Mouse (Mus musculus) adrenal gland, postnatal 4 days (tissue): Measurements from ENCODE around the gene B3gnt5. TPM values are rescaled to one million over a fixed set of nuclear protein-coding genes. Genes with fewer than 3 reads are reported as not detected.
"Not testable (repeated sequence)": the region's sequence is repeated elsewhere in the genome, so short reads cannot be mapped to it uniquely, and the experiment has no call there.

ENCODE experiments used
- DNase-seq, 2 experiments: peaks; one replicate each; pipeline ENCODE4 v3.0.0; 2021 to 2022; ENCODE audit warnings: low spot score in 2 of 2, mixed read lengths in 2 of 2
- long read RNA-seq, 2 experiments: library from polyadenylated mRNA; stranded (forward); transcript quantifications; one replicate each; pipeline ENCODE4 v2.0.0; 2021
- total RNA-seq, 2 experiments: library from RNA; stranded (reverse); gene quantifications; 2 replicates each; pipeline ENCODE4 v1.2.3; 2021

Gene B3gnt5
- 1 to 10 TPM; 2.7 to 4.0 TPM for total RNA-seq
- long read RNA-seq, experiment 1 = 0 reads
- long read RNA-seq, experiment 2, partial matches to known transcripts = 0 of 1 reads
- long read RNA-seq, experiment 2, other reads (novel, unspliced or antisense) = 1 of 1 reads

DNA sequence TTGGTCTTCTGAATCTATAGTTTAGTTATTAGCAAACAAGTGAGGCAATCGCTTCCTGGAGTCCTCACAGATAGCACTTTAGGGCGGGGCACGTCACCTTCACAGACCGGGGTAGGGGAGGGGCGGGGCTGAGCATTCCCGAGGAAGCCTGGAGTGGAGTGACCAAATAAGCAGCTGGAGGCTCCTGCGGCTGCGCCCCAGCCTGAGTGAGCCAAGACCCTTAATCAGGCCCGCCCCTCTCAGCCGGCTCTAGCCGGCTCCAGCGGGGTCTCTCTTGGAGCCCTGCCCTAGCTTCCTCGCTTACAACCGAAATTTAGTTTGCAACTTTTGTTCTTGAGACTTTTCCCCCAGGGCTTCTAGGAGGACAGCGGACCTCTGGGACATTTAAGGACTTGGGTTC lies at the start of gene B3gnt5:
TSS of gene B3gnt5 (plus strand) at position 135 of the 400 bp plus-strand sequence.
- DNase-seq = no peak

DNA sequence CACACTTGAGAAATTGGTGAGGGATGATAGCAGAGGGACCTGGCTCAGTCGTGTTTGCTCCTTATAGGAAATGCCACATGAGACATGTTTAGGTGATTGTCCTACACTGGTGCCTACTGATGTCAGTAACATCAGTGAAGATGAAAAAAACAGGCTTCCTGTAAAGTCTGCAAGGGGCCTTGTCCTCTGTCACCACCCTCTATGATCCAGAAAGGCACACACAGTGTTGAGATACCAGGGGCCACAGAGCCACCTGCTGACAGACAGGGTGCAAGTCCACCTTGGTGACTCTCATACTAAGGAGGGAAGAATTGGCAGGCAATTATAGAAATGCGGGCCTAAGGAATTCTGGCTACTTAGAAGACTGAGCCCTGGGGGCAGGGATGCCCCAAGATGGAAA lies 39.0 kb upstream of the B3gnt5 start:
- no peak for DNase-seq

DNA sequence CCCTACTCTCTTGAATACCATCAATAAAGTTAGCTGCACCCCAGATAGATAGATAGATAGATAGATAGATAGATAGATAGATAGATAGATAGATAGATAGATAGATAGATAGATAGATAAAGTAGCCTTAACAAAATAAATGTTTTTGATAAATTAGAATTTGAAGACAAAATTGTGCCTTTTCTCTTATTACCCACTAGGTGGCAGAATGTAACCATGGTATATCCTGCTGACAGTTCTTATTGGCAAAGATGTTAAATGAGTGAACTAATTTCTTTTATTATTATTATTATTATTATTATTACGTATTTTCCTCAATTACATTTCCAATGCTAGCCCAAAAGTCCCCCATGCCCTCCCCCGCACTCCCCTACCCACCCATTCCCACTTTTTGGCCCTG lies 35.9 kb upstream of the B3gnt5 start:
- not testable (repeated sequence) for DNase-seq

DNA sequence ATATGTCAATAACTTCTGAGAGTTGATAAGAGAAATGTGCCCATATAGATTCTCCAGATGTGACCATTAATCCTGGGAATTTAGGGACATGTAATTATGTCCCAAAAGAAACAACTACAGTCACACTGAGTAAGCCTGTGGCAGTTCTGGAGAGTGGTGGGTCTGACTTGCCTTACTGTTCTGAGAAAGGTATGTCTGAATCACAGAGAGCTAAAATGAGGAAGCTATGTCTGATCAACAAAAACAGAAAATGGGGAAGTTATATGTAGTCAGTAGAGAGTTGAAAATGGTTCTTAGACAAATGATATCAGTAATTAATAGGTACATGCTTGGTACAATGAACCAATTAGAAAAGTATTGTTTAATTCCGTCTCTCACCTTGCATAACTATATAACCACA lies 27.1 kb upstream of the B3gnt5 start:
- no peak for DNase-seq

DNA sequence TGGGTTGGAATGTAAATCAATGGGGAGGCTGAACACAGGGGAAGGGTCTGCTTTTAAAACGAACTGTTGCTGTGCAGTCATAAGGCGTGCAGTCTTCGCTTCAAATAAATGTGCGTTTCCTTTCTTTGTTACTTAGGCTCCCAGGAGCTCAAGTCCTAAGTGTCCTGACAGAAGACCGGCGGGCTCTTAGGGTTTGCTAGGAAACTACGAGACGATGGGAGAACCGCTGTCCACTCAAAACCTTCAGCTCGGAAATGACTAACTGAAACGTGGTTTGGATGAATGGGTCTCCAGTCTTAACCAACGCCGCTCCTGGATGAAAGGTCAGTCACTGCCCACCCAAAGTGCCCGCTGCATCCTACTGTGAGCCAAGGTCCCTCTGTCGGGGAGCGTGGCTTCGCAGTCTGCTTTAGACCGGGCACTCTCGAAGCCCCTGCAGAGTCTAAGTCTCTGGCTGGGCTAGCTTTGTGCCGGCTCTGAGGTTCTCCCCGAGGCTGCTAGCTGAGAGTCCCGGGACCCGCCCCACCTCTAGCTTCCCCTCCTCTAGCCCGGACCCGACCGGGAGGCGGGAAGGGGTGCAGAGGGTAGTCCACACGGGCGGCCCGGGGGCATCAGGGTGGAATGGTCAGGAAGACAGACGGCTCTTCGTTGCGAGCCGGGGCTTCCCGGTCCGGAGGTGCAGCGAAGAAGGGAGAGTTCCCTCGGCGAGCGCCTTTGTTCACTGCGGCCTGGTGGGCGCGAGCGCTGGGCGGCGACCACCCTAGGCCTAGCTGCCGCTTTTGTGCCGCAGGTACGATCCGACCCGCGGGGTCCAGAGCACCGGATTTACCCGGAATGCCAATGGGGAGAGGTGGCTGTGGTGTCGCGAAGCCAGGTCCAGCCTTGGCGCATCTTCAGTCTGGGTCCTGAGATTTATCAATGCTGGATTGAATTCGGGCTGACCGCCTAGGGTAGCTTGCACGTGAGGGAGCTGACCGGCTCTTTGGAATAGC lies 793 bp downstream of the B3gnt5 start:
- no peak for DNase-seq

DNA sequence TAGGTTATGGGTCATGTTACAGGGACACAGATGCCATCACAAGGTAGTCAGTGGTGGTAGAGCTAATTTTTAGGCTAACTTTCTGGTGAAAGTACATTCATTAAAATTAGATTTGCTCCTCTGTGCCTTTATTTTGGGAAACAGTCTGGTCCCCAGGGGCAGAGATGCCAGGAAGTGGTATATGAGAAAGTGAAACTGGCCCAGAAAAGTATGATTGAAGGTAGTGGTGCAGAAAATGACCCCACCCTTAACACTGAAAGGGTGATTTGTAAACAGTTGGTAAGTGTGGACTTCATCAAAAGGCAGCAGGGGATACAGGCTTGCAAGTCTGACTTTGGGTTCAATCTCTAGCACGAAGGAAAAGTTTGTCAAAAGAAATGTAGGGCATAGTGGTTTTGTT lies 1.7 kb downstream of the B3gnt5 start:
- no peak for DNase-seq

DNA sequence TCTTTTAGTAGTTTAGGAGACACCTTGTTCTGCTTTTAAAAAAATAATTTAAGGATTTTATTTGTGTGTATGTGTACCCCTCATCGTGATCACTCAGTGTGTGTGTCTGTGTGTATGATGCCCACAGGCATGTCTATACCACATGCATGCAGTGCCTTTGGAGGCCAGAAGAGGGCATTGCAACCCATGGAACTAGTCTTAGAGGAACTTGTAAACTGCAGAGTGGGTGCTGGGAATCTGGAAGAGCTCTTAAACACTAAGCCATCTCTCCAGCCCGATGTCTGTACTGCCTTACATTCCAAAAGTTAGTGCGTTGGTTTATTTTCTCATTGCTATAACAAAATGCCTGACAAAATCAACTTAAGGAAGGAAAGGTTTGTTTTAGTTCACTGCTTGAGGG lies 6.1 kb downstream of the B3gnt5 start:
- DNase-seq = no peak

DNA sequence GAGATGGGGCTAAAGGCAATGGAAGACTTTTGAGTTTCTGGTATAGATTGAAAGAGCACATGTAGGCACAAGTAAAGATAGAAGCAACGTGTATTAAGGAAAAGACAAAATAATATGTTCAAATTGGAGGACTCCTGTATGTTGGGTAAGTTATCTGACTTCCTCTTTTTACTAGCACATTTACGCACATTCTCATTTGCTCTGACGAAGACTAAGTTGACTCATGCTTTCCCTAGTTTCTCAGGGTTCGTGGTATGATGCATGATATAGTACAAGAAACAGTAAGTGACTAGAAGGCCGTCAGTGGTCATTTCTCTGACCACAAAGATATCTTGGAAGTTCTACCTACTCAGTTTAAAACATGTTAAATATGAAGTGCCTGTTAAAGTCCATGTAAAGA lies 8.0 kb downstream of the B3gnt5 start:
- DNase-seq = no peak

DNA sequence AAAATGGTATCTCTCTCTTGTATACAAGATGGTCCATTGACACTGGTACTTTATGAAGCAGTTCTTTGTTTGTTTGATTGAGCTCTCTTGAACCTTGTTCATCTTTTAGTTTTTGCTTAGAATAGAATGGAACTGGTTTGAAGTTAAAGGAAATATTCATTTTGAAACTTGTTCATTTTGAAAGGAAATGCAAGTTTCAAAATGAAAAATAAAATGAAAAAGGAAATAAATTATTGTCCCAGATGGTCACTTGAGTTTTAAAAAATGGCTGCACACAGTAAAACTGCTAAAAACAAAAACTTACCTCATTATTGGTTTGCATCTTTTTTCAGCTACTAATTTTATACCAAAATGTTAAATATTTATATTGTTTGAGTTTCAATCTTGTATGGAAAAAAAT lies 12.0 kb downstream of the B3gnt5 start:
- no peak for DNase-seq

DNA sequence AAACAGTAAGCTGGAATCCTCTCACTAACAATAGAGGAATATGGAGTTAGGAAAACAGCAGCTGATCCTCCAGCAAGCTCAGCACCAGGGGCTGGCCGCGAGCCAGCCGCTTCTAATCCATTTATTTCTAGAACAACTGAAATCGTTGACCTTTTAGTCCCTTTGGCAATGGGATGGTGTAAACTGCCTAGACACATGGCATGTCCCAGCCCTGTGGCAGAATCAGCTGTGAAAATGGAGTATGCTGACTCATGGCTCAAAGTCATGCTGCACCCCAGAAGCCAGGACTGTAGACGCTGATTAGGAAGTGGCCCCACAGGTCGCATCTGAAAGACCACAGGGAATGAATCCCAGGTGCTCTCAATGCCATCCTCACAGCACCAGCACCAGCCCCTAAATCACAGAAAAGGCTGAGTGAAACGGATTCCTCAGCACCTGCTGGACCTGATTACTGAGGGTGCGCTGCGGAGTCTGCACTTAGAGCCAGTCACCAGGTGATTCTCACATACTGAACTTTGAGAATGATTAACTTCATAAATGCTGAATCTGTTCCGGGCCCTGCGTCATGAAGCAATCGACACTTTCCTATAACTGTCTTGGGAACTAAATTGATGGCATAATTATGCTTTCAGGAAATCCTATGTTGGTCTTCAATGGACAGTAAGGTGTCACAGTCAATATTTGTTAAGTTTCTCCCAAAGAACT lies 26.5 kb downstream of the B3gnt5 start:
- no peak for DNase-seq

DNA sequence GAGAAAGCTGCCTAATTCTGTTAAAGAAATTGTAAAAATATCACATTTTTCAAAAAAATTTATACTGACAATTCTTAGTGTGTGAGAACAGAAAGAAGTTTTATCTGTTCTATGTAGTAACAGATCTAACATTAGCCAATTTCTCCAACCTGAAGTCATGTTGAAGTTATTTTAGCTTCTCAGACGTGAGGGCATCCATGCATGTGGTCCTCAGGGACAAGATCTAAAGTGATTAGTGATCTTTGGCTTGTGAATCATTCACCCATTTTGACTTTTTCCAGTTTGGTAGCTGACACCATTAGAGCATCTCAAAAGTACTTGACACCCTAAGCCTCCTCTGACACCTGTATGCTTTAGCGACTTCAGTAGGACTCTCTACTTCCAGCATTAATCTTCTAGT lies 29.9 kb downstream of the B3gnt5 start:
- DNase-seq = no peak

DNA sequence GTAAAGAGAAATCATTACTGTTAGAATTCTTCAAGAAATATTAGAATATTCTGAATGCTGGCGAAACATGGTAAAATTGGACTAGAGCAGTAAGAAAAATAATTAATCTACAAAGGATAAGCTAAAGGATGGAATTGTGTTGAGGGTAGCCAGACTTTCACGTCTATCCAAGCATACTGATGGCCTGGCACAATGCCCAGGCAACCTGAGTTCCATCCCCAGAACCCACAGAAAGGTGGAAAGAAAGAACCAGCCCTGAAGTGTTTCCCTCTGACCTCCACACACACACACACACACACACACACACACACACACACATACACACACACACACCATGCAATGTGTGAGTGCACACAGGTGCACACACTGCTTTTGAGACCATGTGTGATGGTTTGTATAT lies 58.8 kb downstream of the B3gnt5 start:
- DNase-seq = no peak

Other genes with a start within 250 kb of the B3gnt5 start
- gene Olfr167, start 237.9 kb upstream of the B3gnt5 start, total RNA-seq = not detected
- not detected for gene Olfr168, start 224.7 kb upstream of the B3gnt5 start, total RNA-seq
- not detected for gene Olfr169, start 188.4 kb upstream of the B3gnt5 start, total RNA-seq
- not detected for gene Olfr170, start 148.3 kb upstream of the B3gnt5 start, total RNA-seq
- gene Olfr171, start 130.3 kb upstream of the B3gnt5 start, total RNA-seq = not detected
- gene Lamp3, start 53.8 kb upstream of the B3gnt5 start, total RNA-seq = under 1 TPM in 1 of 2 experiments, not detected in 1; 0.08 TPM
- 1 to 10 TPM; 7.9 to 8.5 TPM for gene Klhl6, start 222.8 kb downstream of the B3gnt5 start, total RNA-seq